Mouse (Mus musculus): ENCODE results near the gene Tex45. TPM values are rescaled to one million over a fixed set of nuclear protein-coding genes. Genes with fewer than 3 reads are reported as not detected.

The Tex45 gene
- polyA plus RNA-seq (2016; fragmentation: Nextera tagmentation; extraction: Ambion mirVana): 0.08 TPM in 1 of 2 replicates, not detected in the other

DNA sequence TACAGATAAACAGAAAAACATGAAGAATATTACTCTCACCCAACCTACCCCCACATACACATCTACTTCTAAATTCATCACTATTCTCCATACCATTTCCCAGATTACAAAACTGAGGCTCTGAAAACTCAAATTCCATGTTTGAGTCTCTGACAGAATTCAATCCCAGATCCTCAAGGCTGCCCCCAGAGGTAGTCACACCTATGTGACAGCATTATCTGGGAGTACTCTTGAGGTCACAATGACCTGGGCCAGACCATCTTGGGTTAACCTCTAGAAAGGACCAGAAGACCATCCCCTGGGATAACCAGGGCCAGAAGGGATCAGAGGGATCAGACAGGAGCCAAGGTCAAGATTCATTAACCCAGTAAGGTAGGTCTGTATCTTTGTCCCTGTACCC is at the start of gene Tex45:
Gene Tex45, plus strand, starts transcription at position 301 of the 400 bp plus-strand sequence.
- Histone ChIP-seq H3K27ac (no peak within 1 kb of the TSS), H3K36me3 (no peaks in the 10 kb centered on the region)
- ATAC-seq: no peak

DNA sequence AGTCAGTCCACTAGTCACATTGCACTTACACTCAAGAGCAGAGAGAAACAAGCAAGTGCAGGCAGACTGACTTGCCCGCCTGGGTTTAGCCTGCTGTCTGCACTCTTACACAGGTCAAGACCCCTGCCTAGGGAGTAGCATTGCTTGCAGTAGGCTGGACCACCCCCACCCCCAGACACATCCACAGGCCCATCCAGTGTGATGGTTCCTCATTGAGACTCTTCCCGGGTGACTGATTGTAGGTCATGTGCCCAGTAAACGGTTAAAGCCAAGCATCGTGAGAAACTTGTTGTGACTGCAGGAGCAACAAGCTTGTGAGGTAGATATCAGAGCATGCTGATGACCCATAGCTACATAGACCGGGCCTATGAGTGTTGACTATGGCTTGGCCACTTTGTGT is 49.2 kb upstream of the Tex45 start:
- no peak for ATAC-seq
- WGBS (ENCODE audit: insufficient replicate concordance): 70% methylated on average over 5 of the region's 5 CpGs
- H3K9ac ChIP-seq: no peak overlapping the region
- H3K27ac ChIP-seq: no peak overlapping the region
- H3K4me1 ChIP-seq: peaks cover 30% of the 10 kb centered on the region
- H3K9me3 ChIP-seq (replicated peaks): no peaks in the 10 kb centered on the region
- H3K27me3 ChIP-seq (replicated peaks): no peaks in the 10 kb centered on the region
- H3K4me3 ChIP-seq: no peak overlapping the region
- H3K4me2 ChIP-seq: no peak overlapping the region
- H3K36me3 ChIP-seq: no peaks in the 10 kb centered on the region; the same call in 1 of the 2 replicates

More for the DNA sequence above, at the start of gene Tex45:
- no peaks in the 10 kb centered on the region for H3K9me3 ChIP-seq (replicated peaks)
- peaks cover 3% of the 10 kb centered on the region for H3K27me3 ChIP-seq (replicated peaks)
- H3K4me2 ChIP-seq: no peak within 1 kb of the TSS
- no peak within 1 kb of the TSS for H3K4me3 ChIP-seq
- H3K4me1 ChIP-seq: peaks cover 16% of the 10 kb centered on the region
- H3K9ac ChIP-seq: no peak within 1 kb of the TSS

DNA sequence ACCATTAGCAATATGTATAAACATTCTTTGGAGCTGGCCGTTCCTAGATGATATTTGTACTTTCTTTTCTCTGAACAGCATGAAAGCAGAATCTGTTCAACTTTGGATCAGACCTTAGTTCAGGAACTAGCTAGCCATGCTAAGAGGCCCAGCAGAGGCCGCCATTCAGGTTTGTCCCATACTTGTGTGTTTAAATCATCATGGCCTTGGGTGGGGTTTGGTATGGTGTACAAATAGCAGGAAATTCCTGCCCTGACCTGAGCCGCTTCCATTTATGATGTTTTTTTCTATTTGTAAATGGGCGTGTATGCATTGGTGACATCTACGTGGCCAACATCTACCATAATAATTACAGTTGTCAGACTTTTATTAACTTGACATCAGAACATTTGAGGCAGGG is 45.4 kb upstream of the Tex45 start:
- Histone ChIP-seq H3K27ac (no peak overlapping the region), H3K9ac (no peak overlapping the region), H3K4me2 (no peak overlapping the region), H3K9me3 (replicated peaks) (no peaks in the 10 kb centered on the region), H3K4me3 (no peak overlapping the region), H3K27me3 (replicated peaks) (no peaks in the 10 kb centered on the region), H3K36me3 (peaks cover 21% of the 10 kb centered on the region), H3K4me1 (peaks cover 9% of the 10 kb centered on the region; the same call in 1 of the 2 replicates)
- no peak for ATAC-seq
- 77% methylated on average over 5 of the region's 5 CpGs for WGBS (ENCODE audit: insufficient replicate concordance)

DNA sequence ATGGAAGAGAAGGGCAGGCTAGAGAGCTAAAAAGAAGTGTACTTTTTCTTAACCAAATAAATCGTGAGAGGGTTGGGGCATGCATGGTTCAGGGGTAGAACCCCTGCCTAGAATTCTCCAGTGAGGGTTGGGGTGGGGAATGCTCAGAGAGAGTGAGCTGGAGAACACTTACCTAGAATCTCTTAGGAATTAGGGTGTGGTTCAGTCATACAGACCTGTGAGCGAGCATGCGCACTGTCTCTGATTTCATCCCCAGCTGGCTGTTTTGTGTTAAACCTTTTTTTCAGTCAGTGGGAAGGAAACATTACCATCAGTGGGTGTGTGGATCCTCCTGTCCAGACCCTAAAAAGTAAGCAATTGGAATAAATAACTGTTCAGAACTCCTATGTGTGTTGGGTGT is 44.5 kb upstream of the Tex45 start:
- WGBS (ENCODE audit: insufficient replicate concordance): 79% methylated on average over 3 of the region's 3 CpGs
- H3K27me3 ChIP-seq (replicated peaks): no peaks in the 10 kb centered on the region
- H3K27ac ChIP-seq: no peak overlapping the region
- no peak overlapping the region for H3K9ac ChIP-seq
- no peak overlapping the region for H3K4me2 ChIP-seq
- H3K9me3 ChIP-seq (replicated peaks): no peaks in the 10 kb centered on the region
- ATAC-seq: no peak
- peaks cover 31% of the 10 kb centered on the region for H3K36me3 ChIP-seq
- peaks cover 9% of the 10 kb centered on the region; the same call in 1 of the 2 replicates for H3K4me1 ChIP-seq
- H3K4me3 ChIP-seq: no peak overlapping the region

DNA sequence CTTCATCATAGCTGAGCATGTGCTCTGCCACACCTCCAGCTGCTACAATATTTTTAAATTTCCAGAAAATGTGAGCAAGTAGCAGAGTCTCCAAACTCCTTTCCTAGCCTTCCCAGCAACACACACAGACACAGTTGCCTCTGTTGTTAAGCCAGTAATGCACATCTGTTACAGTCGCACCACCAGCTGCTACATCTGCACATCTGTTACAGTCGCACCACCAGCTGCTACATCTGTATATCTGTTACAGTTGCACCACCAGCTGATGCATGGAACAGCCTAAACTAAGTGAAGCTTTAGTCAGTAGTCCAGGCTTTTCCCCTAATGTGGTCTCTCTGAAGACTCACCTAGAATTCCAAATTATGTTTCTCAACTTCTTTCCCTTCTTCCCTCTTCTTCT is 42.2 kb upstream of the Tex45 start:
- no peaks in the 10 kb centered on the region for H3K4me1 ChIP-seq
- ATAC-seq: no peak
- H3K27ac ChIP-seq: no peak overlapping the region
- H3K4me2 ChIP-seq: no peak overlapping the region
- no peaks in the 10 kb centered on the region for H3K9me3 ChIP-seq (replicated peaks)
- H3K4me3 ChIP-seq: no peak overlapping the region
- no peaks in the 10 kb centered on the region for H3K27me3 ChIP-seq (replicated peaks)
- H3K9ac ChIP-seq: no peak overlapping the region
- H3K36me3 ChIP-seq: peaks cover 52% of the 10 kb centered on the region
- 74% methylated on average over 2 of the region's 2 CpGs for WGBS (ENCODE audit: insufficient replicate concordance)

DNA sequence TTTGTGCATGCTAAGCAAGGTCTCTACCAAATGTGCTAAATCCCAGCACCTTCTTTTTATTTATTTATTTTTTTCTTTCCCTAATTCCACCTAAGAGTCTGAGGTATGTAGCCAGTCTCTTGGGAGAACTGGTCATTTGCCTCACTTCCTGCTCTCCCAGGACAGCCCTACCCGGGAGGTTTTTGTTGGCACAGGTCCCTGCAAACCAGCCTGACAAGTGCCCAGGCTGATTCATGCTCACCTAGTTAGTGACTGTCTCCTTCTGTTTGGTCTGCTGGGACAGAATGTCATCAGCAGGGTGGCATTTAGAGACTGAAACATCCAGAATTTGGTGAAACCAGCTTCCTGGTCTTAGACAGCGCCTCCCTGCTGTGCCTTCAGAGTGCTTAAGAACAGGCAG is 40.7 kb upstream of the Tex45 start:
- no peaks in the 10 kb centered on the region for H3K4me1 ChIP-seq
- no peaks in the 10 kb centered on the region for H3K27me3 ChIP-seq (replicated peaks)
- H3K9ac ChIP-seq: no peak overlapping the region
- H3K4me2 ChIP-seq: no peak overlapping the region
- WGBS (ENCODE audit: insufficient replicate concordance): 71% methylated on average over 2 of the region's 2 CpGs
- H3K4me3 ChIP-seq: no peak overlapping the region
- no peak for ATAC-seq
- H3K36me3 ChIP-seq: peaks cover 65% of the 10 kb centered on the region
- no peaks in the 10 kb centered on the region for H3K9me3 ChIP-seq (replicated peaks)
- no peak overlapping the region for H3K27ac ChIP-seq

DNA sequence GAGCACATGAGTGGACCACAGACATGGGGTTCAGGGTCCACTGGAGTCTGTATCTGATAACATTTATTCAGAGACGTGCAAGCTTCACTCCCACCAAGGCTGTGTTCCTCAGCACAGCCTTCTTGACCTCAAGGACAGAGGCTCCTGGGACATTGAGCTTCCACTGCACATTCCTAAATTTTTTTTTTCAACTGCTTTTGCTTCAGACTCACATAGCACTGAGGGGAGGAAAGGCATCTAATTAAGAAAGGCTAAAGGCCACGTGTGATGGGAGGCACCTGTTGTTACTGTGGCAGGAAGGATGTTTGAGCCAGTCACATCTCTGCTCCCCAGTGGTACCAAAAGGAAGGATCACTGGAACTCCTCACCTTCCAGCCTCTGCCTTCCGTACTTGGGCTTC is 39.5 kb upstream of the Tex45 start:
- no peak for ATAC-seq
- WGBS (ENCODE audit: insufficient replicate concordance): 73% methylated on average over 3 of the region's 3 CpGs
- H3K4me2 ChIP-seq: no peak overlapping the region
- peaks cover under 1% of the 10 kb centered on the region for H3K4me1 ChIP-seq
- no peak overlapping the region for H3K4me3 ChIP-seq
- H3K27ac ChIP-seq: no peak overlapping the region
- peaks cover 72% of the 10 kb centered on the region for H3K36me3 ChIP-seq
- no peak overlapping the region for H3K9ac ChIP-seq
- no peaks in the 10 kb centered on the region for H3K9me3 ChIP-seq (replicated peaks)
- H3K27me3 ChIP-seq (replicated peaks): no peaks in the 10 kb centered on the region

DNA sequence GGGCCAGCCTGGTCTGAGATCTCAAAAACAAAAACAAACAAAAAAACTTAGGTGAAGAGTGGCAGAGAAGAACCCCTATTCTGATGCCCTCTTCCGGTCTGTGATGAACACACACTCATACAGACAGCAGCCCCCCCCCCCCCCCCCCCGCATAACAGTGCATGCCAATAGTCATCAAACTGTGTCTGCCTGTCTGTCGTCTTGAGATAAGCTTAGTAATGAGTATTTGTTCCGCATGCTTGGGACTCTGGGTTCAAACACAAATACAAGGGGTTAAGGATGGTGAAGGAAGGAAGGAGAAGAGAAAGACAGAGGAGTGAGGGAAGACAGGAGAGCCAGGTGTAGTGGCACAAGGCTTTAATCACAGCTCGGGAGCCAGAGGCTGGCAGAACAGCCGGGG is 34.2 kb upstream of the Tex45 start:
- Histone ChIP-seq H3K4me3 (no peak overlapping the region), H3K27ac (no peak overlapping the region), H3K4me2 (no peak overlapping the region), H3K27me3 (replicated peaks) (no peaks in the 10 kb centered on the region), H3K36me3 (peaks cover 92% of the 10 kb centered on the region), H3K9me3 (replicated peaks) (no peaks in the 10 kb centered on the region), H3K9ac (no peak overlapping the region), H3K4me1 (peaks cover 11% of the 10 kb centered on the region)
- peak; percentile 72 for ATAC-seq
- 50% methylated on average over 6 of the region's 6 CpGs for WGBS (ENCODE audit: insufficient replicate concordance)

DNA sequence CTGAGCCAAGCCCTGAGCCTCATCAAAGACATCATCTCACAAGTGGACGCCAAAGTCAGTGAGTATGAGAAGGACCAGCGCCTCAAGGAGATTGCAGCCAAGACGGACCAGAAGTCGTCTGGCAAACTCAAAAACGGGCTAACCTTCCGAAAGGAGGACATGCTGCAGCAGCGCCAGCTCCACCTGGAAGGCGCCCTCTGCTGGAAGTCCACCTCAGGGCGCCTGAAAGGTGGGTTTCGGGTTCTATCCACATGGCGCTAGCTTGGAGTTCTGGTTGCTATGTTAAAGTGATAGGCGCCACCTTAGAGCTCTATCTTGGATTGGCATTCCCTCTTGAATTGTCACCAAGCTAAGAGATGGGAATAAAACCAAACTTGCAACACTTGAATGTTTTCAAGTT is 31.2 kb upstream of the Tex45 start:
- no peak for ATAC-seq
- Histone ChIP-seq H3K4me2 (no peak overlapping the region), H3K4me1 (peaks cover 11% of the 10 kb centered on the region), H3K9ac (no peak overlapping the region), H3K36me3 (peaks cover 67% of the 10 kb centered on the region), H3K27ac (no peak overlapping the region), H3K27me3 (replicated peaks) (no peaks in the 10 kb centered on the region), H3K9me3 (replicated peaks) (no peaks in the 10 kb centered on the region), H3K4me3 (no peak overlapping the region)
- 74% methylated on average over 12 of the region's 12 CpGs for WGBS (ENCODE audit: insufficient replicate concordance)

DNA sequence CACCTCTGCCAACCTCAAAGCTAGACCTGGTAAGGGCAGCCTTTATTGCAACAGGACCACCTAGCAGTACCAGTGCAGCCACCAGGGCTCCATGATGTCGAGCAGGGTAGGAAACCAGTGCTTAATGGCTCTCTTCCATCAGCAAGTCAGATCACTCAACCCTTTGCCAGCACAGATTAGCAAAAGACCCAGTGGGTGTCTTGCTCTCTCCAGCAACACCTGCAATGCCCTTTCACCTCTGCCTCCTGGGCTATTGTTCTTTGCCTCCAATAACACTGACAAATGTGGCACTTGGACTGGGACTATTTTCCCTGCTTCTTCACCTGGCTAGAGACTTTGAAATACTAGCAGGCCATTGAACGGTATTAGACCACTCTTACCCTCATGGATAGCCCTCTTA is 21.4 kb upstream of the Tex45 start:
- no peak overlapping the region for H3K4me2 ChIP-seq

DNA sequence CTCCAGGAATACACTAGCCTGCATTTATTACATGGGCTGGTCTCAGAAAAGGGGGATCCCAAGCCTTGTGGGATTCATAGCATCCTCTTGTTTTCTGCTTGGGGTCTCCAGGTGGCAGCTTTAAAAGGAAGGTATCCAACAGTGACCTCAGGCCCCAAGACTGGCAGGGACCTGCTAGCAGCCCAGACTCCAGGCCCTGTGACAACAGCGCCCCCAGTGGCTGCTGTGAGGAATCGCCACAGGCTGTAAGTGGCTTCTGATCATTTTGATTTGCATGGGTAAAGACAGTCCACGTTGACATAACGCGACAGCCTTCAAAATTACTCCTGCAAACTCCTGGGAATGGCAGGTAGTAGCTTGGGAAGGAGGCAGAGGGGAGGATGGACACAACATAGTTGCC is 20.0 kb upstream of the Tex45 start:
- no peak overlapping the region for H3K9ac ChIP-seq
- no peak overlapping the region for H3K4me3 ChIP-seq
- no peaks in the 10 kb centered on the region for H3K27me3 ChIP-seq (replicated peaks)
- no peak overlapping the region for H3K27ac ChIP-seq
- H3K9me3 ChIP-seq (replicated peaks): no peaks in the 10 kb centered on the region
- WGBS (ENCODE audit: insufficient replicate concordance): 34% methylated on average over 5 of the region's 5 CpGs
- H3K4me2 ChIP-seq: no peak overlapping the region
- no peaks in the 10 kb centered on the region for H3K4me1 ChIP-seq
- ATAC-seq: no peak
- H3K36me3 ChIP-seq: peaks cover 90% of the 10 kb centered on the region

More for the DNA sequence above, 21.4 kb upstream of the Tex45 start:
- H3K9me3 ChIP-seq (replicated peaks): no peaks in the 10 kb centered on the region
- no peak overlapping the region for H3K27ac ChIP-seq
- WGBS (ENCODE audit: insufficient replicate concordance): 75% methylated on average over 2 of the region's 2 CpGs
- H3K36me3 ChIP-seq: peaks cover 81% of the 10 kb centered on the region
- ATAC-seq: no peak
- H3K27me3 ChIP-seq (replicated peaks): no peaks in the 10 kb centered on the region
- H3K4me1 ChIP-seq: no peaks in the 10 kb centered on the region
- H3K4me3 ChIP-seq: no peak overlapping the region
- H3K9ac ChIP-seq: no peak overlapping the region

DNA sequence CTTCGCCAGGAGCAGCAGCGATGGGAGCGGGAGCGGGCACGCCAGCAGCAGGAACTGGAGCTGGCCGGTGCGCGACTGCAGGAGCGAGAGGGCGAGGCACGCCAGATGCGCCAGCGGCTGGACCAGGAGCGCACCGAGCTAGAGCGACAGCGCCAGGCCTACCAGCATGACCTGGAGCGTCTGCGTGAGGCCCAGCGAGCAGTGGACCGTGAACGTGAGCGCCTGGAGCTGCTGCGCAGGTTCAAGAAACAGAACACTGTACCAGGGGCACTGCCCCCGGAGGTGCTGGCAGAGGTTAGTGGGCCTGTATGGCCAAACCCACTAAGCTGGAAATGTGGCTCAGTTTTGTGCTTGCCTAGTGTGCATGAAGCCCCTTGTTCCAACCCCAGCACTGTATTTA is 18.7 kb upstream of the Tex45 start:
- ATAC-seq: no peak
- no peak overlapping the region for H3K4me3 ChIP-seq
- H3K9me3 ChIP-seq (replicated peaks): no peaks in the 10 kb centered on the region
- no peak overlapping the region for H3K4me2 ChIP-seq
- H3K4me1 ChIP-seq: no peaks in the 10 kb centered on the region
- no peak overlapping the region for H3K27ac ChIP-seq
- H3K9ac ChIP-seq: no peak overlapping the region
- H3K27me3 ChIP-seq (replicated peaks): no peaks in the 10 kb centered on the region
- H3K36me3 ChIP-seq: peaks cover 96% of the 10 kb centered on the region
- 89% methylated on average over 25 of the region's 25 CpGs for WGBS (ENCODE audit: insufficient replicate concordance)

DNA sequence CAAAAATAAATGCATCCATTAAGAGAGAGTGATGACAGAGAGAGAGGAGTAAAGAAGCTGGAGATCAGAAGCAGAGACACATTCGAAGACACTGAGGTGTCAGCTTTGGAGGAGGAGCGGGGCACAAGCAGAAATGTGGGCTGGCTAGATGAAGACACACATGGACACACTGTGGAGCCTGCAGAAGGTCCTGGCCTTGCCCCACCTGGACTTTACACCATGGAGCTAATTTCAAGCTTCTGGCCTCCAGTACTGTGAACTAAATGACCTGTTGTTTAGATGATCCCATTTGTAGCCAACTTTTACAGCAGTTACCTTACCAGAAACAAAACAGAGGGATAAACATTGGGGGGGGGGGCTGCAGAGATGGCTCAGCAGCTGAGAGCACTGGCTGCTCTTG is 7.4 kb upstream of the Tex45 start:
- no peaks in the 10 kb centered on the region for H3K27me3 ChIP-seq (replicated peaks)
- H3K4me2 ChIP-seq: no peak overlapping the region
- H3K4me3 ChIP-seq: no peak overlapping the region
- no peak overlapping the region for H3K9ac ChIP-seq
- no peaks in the 10 kb centered on the region for H3K36me3 ChIP-seq
- peaks cover 18% of the 10 kb centered on the region for H3K4me1 ChIP-seq
- H3K27ac ChIP-seq: no peak overlapping the region
- no peak for ATAC-seq
- H3K9me3 ChIP-seq (replicated peaks): no peaks in the 10 kb centered on the region
- WGBS (ENCODE audit: insufficient replicate concordance): 76% methylated on average over 2 of the region's 2 CpGs

Measured in liver, embryonic 12.5 days (tissue).